Mouse (Mus musculus): ENCODE measurements around the gene Cyp2c37.
"Not testable (repeated sequence)": the region's sequence is repeated elsewhere in the genome, so short reads cannot be mapped to it uniquely, and the experiment has no call there.

The Cyp2c37 gene

DNA sequence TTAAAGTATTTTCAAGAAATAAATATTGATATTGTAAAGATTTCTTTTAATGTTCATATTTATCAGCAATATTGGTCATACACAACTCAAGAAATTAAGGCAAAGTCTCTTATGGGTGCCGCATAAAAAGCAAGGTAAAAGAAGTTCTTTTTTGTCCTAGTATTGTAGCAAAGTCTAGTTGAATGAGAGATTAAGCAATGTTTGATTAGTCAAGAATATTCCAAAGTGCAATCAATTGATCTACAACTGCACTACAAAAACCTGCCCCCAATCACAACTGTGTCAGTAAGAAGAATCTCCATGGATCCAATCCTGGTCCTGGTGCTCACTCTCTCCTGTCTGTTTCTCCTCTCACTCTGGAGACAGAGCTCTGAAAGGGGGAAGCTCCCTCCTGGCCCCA is at the start of gene Cyp2c37:
TSS of gene Cyp2c37 (plus strand) at position 285 of the 400 bp plus-strand sequence.
- DNase-seq, result not testable (repeated sequence)

DNA sequence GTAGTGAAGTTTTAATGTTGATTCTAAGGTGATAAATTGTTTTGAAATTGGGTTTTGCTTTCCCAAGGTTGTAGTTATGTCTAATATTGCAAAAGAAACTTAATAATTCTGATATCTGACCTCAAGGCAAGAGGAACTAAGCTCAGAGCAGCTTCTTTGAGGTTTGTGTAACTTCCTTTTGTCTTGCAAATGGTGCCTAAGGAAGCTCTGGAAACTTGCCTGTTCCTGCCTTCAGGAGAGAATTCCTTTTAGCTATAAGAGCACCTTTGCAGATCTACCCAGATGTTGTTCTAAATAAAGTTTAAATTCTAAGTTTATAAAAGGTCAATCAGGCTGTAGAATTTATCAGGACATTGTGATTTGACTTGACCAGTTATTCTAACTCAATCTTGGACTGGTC is 31.4 kb upstream of the Cyp2c37 start:
- not testable (repeated sequence) for DNase-seq

DNA sequence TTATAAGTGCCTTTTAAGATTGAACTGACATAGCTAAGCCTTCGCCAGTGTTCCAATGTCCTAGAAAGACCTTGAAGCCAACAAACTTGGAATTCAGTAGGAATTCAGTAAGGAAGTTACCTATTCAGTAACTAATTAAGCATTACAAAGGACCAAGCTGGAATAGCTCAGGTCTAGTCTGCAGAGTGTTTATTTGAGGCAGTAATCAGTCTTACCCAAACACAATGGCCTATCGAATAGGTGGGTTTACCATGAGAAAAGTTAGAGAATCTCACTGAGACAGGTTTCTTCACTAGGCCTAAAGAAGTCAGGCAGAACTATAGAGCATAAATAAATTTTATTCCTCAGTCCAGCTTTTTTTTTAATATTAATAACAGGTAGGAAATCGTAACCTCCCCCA is 21.1 kb upstream of the Cyp2c37 start:
- not testable (repeated sequence) for DNase-seq

DNA sequence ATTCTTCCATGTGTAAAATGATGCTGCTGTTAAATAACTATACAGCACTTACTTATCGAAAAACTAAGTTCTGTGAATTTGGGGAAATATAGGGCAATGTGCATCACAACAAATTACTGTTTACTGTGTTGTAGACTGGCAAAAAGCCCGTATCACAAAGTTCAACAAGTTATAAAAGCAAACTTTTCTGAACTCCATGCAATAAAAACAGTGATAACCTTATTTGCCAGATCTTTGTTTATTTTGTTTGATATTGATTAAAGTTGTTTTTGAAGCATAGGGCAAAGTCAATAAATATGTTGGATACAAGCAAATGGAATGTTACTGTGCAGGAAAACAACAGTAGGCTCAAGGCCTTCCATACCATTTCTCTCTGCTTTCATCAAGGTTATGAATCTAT is 2.8 kb upstream of the Cyp2c37 start:
- no peak for DNase-seq

Measured in layer of hippocampus, adult 9-11 months (tissue).